Mouse (Mus musculus): Measurements from ENCODE around the gene Lrr1.

Gene Lrr1

DNA sequence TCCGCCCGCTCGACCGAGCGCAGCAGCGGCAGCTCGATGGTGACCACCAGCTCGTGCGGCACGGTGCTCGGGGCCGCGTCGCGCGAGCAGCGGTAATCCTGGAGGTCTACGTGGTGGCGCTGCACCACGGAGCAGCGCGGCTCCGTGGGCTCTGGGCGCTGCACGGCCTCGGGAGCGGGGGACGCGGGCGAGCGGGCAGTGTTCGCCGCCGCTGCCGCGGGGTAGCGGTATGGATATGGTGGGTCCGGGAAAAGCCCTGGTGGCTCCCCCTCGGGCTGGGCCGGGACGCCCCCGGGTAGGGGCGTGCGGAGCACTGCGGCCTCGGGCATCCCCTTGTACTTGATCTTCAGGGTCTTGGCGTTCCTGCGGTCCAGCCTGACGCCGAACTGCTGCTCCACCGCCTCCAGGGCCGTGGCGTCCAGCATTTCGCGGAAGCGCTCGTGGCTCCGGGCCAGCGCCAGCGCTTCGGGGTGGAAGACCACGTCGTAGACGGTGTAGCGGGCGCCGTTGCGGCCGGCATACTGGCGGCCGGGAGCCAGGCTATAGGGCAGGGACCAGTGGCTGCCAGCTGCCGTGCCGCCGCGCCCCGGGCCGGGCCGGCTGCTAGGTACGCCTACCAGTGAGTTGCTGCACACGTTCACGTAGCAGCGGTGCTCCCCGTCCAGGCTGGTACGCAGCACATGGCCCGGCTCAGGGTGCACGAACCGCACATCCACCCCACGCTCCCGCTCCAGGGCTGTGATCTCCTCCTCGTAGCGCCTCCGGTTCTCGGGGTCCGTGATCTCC lies 29.0 kb downstream of the Lrr1 start:
- DNase-seq (ENCODE audit: low spot score in 2 of 2) = peak; percentile 22 to 59

DNA sequence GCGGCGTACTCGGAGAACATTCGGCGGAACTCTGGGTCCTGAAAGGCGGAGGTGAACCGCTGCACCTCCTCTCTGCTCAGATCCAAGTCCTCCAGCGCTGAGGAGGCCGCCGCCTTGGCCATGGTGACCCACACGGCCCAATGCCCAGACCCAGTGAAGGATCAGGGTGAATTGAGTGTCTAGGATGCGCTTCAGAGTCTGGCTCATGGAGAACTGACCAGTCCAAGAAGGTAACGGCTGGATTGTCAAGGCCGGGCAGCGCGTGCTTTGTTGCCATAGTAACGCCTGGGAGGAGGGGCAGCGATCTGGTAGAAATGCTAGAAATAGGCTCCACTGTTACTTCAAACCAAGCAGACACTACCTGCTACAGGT lies 29.5 kb downstream of the Lrr1 start, which contains the start of gene Dnaaf2:
Gene Dnaaf2, minus strand, starts transcription at position 266 of the 372 bp plus-strand sequence.
- peak; percentile 39 to 61 for DNase-seq (ENCODE audit: low spot score in 2 of 2)

DNA sequence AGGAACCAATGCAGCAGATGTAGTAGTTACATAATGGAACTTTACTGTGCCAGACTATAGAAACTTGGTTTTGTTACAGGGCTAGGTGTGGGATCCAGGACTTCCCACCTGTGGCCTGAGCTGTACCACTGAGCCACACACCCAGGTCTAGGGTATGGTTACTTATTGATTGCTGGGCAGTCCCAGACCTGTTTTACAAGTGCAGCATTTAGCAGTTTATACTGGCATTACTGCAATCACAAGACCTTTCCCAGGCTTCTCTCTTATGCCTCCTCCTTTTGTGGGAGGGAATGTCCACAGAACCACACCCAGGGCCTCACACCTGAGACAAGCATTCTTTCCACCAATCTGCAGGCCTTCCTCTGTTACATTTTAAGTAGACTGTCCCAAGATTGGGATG lies 30.4 kb downstream of the Lrr1 start:
- DNase-seq (ENCODE audit: low spot score in 2 of 2) = no peak

DNA sequence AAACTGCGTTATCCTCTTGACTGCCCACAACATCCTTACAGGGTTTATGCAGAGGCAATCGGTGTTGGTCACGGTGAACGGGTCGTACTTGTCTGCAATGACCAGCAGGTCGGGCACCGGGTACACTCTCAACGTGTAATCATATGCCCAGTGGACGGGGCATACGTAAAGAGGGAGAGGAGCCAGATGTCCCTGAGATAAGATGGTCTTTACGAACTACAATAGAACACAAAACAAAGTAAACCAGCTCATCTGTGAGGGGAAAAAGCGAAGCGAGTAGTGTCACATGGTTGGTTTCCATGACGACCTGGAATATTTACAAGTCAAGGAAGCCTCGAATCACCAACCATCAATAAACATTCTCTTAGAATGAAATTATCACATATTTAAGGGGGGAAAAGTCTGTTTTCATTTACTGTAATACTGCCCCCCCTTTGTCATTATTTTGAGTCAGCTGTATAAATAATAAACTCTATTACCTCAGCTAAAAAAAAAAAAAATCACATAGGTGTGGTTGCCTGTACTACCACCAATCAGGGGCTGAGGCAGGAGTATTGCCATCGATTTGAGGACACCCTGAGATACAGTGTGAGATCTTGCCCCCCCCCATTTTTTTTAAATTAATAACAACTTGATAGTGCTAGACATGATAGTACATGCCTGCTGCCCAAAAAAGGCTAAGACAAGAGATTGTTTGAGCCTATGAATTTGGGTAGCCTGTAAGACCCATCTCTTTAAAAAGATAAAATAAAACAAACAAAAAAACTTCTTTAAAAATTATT lies 35.6 kb downstream of the Lrr1 start, which contains the start of gene Gm49384:
Gene Gm49384, minus strand, starts transcription at position 216 of the 782 bp plus-strand sequence.
- DNase-seq (ENCODE audit: low spot score in 2 of 2) = no peak

DNA sequence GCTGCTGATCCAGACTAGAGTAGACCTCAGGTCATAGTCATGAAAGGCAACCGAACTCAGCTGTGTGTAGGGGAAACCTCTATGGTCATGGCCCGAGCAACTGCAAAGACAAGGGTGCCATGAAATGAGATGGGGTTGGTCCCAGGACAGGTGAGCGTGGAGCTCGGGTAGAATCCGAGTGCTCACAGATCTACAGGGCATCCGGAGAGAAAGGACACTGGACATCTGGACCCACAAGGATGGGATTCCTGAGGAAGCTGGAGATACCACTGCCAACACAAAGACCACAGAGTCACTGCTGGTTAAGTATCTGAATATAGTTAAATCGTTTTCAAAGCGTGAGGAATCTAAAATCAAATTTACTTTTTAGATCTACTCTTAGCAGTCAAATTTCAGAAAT lies 38.8 kb downstream of the Lrr1 start:
- no peak for DNase-seq (ENCODE audit: low spot score in 2 of 2)

DNA sequence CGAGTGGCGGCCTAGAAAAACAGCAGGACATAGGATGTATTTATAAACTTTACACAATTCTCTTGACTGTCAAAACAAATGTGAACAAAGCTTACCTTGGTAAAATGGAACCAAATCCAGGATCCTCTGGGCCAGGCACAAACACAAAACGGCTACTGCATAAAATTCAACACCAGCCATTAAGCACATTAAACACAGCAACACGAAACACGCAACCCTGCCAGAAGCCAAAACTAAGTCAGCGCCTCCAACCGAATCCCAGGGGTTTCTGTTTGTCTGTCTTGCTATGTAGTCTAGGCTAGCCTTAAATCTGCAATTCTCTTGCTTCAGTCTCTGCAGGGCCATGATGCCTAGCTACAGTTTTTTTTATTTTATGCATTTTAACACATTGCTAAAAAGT lies 39.3 kb downstream of the Lrr1 start:
- DNase-seq (ENCODE audit: low spot score in 2 of 2) = no peak

DNA sequence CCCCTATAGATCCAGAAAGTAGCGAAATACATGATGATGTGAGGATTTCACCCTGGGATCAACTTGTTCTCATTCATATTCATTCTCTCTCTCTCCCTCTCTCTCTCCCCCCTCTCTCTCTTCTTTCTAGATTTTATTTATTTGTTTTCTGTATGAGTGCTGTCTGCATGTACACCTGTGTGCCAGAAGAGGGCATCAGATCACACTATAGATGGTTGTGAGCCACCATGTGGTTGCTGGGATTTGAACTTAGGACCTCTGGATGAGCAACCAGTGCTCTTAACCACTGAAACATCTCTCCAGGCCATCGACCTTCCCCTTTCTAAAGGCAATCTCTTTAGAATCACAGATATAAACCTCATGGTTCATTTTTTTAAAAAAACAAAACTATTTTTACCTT lies 39.9 kb downstream of the Lrr1 start:
- no peak for DNase-seq (ENCODE audit: low spot score in 2 of 2)

DNA sequence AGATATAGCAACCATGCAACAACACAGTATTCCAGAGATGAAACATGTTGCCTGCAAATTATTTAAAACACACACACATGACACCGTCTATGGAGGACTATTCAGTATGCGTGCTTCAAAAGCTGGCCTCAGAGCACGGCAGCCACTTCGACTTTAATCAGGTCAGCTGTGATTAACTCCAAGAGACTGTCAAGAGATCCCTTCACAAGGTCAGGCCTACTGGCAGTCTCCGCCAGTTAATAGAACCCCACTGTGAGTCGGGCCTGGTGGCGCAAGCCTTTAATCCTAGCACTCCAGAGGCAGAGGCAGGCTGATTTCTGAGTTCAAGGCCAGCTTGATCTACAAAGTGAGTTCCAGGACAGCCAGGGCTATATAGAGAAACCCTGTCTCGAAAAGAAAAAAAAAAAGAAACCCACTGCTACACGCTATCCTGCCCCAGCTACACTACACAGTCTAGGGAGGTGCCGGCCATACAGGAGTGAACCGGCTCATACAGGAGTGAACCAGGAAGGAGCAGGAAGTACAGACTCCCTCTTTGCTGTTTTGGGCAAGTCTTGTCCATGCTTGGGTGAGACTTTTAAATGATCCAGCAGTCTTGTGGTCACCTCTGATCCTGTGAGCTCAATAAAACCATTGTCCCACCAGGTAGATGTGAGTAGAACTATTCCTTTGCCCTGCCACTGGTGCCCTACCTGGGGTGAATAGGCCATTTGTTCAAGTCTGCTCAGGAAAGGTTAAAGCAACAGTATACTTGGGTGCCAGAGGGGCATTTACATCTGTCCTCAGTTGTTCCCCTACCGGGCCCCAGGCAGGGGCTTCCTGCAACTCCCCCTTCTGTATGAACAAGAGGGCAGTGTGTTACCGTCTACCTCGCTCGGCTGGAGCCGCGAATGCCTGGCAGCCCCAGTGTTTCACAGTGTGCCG lies 41.7 kb downstream of the Lrr1 start:
- no peak for DNase-seq (ENCODE audit: low spot score in 2 of 2)

DNA sequence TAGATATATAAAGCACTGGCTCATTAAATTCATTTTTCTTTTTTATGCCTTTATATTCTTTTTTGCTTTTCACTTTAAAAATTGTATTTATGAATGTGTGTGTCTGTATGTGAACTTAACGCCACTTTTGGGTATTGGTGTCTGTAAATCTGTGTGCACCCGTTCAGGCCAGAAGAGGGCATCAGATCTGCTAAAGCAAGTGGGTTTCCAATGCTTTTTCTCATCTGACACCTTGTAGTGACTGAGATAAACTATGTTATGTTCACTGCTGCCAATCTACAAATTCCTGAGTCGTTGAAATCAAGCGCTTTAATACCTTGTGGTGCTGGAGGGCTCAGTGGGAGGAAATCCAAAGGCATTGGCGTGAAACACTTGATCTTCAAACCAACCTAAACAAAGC lies 42.4 kb downstream of the Lrr1 start:
- DNase-seq (ENCODE audit: low spot score in 2 of 2) = no peak

DNA sequence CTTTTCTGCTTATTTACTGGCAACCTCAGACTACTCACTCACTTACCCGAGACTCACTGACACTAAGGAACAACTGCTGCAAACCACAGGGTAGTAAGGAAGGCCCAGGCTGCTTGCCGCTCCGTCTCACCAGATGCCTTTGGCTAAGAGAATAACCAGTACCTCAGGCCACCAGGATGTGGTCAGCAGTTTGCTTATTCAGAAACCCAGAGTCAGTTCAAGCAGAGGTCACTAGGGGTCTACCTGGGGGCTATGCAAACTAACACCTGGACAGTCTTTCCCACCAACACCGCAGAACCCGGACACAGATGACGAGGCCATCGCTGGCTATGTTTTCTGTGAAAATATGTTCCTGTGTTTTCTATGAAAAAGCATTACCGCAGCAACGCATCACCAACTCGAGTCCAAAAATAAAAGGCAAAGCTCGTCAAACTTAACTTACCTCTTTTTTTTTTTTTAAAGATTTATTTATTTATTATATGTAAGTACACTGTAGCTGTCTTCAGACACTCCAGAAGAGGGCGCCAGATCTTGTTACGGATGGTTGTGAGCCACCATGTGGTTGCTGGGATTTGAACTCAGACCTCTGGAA lies 44.7 kb downstream of the Lrr1 start:
- no peak for DNase-seq (ENCODE audit: low spot score in 2 of 2)

DNA sequence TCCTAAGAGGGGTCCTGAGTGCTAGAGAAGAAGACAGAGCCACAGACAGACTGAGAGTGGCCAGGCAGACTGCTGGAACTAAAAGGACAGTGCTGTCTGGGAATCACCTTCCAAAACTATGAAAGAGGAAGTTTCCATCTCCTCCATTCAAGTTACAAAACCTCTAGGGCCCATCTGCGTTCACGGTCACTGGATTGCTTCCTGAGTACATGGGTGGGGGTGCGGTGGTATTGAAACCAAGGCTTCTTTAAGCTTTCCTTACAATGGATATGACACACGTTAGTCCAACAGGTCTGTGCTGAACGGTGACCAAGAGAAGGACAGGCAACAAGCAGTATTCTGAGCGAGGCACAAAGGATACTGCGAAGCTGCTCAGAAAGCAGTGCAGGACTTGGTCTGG lies 45.8 kb downstream of the Lrr1 start:
- DNase-seq (ENCODE audit: low spot score in 2 of 2) = no peak

DNA sequence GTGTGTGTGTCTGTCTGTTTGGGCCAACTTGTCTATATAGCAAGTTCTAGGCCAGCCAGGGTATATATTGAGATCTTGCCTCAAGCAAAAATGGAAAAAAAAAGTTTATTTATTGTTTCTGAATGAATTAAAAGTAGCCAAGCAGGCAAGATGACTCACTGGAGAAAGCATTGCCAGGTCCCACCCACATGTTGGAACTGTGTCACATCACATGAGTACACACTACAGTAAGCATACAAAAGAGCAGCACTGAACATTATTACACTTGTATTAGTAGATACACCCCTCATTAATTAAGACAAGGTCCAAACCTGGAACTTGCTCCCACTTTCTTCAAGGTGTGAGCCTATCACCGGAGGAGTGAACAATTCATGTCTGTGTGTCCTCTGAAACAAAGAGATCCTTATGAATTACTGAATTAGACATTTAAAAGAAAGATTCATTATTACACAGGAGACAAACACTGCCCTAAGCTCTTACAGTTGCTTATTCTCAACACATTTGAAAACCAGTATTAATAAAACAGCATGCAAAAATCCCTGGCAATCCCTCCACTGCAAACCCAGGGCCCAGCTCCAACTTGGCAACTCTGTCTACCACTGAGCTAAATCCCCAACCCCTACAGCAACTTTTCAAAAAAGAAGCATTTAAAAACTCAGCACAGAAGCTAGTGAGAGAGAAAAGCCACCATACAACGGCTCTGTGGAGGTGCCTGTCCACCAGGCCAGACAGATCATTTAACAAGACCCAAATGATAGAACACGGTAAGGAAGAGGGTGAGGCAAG lies 46.6 kb downstream of the Lrr1 start:
- peak; percentile 30 to 74 for DNase-seq (ENCODE audit: low spot score in 2 of 2)

DNA sequence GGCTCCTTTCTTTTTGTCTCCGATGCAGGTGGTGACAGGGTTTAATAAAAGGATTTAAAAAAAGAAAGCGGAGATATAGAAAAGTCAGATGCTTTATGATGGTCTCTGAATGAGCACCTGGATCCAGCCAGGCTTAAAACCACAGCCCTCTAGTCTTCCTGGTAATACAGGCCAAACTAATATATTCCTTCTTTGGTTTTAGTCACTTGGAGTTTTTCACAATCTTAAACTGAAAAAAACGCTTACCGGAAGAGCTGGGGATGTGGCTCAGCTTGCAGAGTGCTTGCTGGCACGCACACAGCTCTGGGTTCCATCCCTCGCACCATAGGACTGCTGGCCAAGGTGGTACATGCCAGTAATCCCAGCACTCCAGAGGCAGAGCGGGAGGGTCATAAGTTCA lies 48.0 kb downstream of the Lrr1 start:
- DNase-seq (ENCODE audit: low spot score in 2 of 2) = no peak

DNA sequence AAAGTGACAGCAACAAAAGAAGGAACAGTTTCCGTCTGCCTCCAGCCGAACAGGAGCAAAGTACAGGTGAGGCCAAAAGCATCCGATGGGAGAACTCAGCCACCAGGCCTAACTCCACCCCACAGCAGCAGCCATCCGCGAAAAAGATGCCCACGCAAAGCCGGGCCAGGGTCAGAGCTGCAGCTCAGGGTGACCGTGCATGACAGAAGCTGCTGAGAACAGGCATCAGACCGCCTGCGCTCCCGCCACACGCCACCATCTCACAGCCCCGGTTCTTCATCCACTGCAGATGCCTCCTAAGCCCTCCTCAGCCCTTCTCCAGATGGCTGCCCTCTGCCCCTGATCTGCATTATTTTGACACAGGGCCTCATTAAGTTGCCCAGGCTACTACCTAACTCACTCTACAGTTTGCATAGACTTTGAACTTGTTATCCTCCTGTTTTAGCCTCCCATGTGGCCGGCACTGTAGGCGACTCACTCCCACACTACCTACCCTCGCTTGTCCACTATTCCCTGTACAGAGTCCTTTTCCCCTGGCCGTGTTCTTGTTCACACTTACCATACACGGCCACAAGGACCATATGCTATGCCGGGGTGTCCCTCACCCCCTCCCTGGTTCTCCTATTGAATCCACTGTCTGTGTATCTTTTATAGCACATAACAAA lies 52.1 kb downstream of the Lrr1 start:
- no peak for DNase-seq (ENCODE audit: low spot score in 2 of 2)

DNA sequence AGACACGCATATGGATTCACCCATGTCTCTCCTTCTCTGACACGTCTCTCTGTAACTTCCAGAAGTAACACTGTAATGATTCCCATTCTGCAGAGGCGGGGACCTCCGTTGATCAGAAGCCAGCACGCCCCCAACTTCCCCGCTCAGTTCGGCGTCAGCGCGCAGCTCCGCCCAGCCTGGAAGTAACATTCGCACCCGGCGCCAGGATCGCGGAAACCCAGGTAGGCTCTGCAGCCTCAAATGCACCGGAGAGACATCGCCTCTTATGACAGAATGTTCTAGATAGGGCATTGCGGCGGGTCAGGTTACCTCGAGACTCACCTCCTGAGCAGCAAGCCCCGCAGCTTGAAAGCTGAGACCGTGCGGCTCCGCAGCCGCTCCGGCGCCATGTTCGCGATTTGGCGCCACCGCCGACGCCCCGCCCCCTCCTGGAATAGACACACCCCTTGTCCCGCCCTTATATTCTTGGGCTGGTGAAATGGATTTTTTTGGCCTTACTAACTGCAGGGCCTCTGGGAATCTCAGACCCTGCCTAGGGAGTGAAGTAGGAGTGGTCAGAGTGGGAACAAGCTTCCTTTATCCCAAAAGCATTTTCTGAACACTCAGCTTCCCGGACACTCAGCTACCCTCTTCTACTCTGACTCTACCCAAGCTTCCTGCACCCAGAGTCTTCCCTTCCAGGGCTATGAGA lies 59.3 kb downstream of the Lrr1 start, which contains the start of gene Pole2:
Gene Pole2, minus strand, starts transcription at position 420 of the 691 bp plus-strand sequence.
- DNase-seq (ENCODE audit: low spot score in 2 of 2) = peak; percentile 85 to 91

Data from urinary bladder, adult 18-20 months (tissue).